Mouse (Mus musculus): ENCODE measurements at regions not wholly inside any gene's neighbourhood (a gene's known extent, or its start where the extent isn't known, plus 50 kb on each side); places are given as distances from the start of the nearest gene placed in this dataset.

DNA sequence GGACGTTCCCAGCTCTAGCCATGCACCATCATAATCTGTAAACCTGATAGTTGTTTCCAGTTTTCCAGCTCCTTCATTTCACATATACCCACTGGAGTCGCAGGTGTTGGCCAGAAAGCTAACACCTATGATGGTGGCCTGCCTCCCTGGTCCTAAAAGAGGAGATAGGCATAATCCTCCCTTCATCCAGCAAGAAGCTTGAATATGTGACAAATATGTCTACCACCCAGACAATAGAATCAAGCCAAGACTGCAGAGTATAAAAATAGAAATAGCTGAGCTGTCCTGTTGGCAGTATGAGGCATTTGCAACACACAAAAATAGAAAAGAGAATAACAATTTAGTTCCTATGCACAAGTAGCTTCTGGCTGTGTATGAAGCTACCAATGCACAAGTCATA lies 117.3 kb upstream of the Ccdc85a start:
- Histone ChIP-seq H3K36me3 (ENCODE audit: insufficient read depth, low read length) (no peaks in the 10 kb centered on the region), H3K27me3 (ENCODE audit: insufficient read depth, low read length) (no peaks in the 10 kb centered on the region), H3K4me1 (ENCODE audit: insufficient read depth, low read length) (peaks cover 5% of the 10 kb centered on the region; the same call in 1 of the 2 replicates), H3K9me3 (ENCODE audit: low read length) (no peaks in the 10 kb centered on the region), H3K4me3 (ENCODE audit: low read length) (no peak overlapping the region), H3K27ac (ENCODE audit: low read length) (no peak overlapping the region), H3K9ac (replicated peaks; ENCODE audit: low read length) (no peak overlapping the region), H3K4me2 (replicated peaks; ENCODE audit: low read depth, low read length) (no peak overlapping the region)
- ATAC-seq (ENCODE audit: low FRiP score, low TSS enrichment) = no peak
- whole genome bisulfite sequencing = 79% methylated on average over 2 of the region's 2 CpGs

- Histone ChIP-seq H3K27ac (ENCODE audit: low read length) (no peak overlapping the region), H3K27me3 (ENCODE audit: insufficient read depth, low read length) (no peaks in the 10 kb centered on the region), H3K4me1 (ENCODE audit: insufficient read depth, low read length) (peaks cover 5% of the 10 kb centered on the region; the same call in 1 of the 2 replicates), H3K9ac (replicated peaks; ENCODE audit: low read length) (no peak overlapping the region), H3K9me3 (ENCODE audit: low read length) (no peaks in the 10 kb centered on the region), H3K4me2 (replicated peaks; ENCODE audit: low read depth, low read length) (no peak overlapping the region), H3K4me3 (ENCODE audit: low read length) (no peak overlapping the region), H3K36me3 (ENCODE audit: insufficient read depth, low read length) (no peaks in the 10 kb centered on the region)
- ATAC-seq (ENCODE audit: low FRiP score, low TSS enrichment) = peak; percentile 65
Measured at GRCm38 (mm10) chr11:28699766-28700165, 115.6 kb upstream of the Ccdc85a start.

GRCm38 (mm10) chr11:28697644-28698480 lies 113.7 kb upstream of the Ccdc85a start:
- no peaks in the 10 kb centered on the region for H3K36me3 ChIP-seq (ENCODE audit: insufficient read depth, low read length)
- H3K4me3 ChIP-seq (ENCODE audit: low read length) = no peak overlapping the region
- H3K9ac ChIP-seq (replicated peaks; ENCODE audit: low read length) = no peak overlapping the region
- peaks cover 5% of the 10 kb centered on the region; the same call in 1 of the 2 replicates for H3K4me1 ChIP-seq (ENCODE audit: insufficient read depth, low read length)
- no peaks in the 10 kb centered on the region for H3K27me3 ChIP-seq (ENCODE audit: insufficient read depth, low read length)
- WGBS = 24% methylated on average over 8 of the region's 8 CpGs
- H3K9me3 ChIP-seq (ENCODE audit: low read length) = no peaks in the 10 kb centered on the region
- H3K4me2 ChIP-seq (replicated peaks; ENCODE audit: low read depth, low read length) = no peak overlapping the region
- ATAC-seq (ENCODE audit: low FRiP score, low TSS enrichment) = peak; percentile 49; the same call in 1 of the 2 replicates
- no peak overlapping the region for H3K27ac ChIP-seq (ENCODE audit: low read length)

- no peak for ATAC-seq (ENCODE audit: low FRiP score, low TSS enrichment)
- no peak overlapping the region for H3K4me2 ChIP-seq (replicated peaks; ENCODE audit: low read depth, low read length)
- H3K36me3 ChIP-seq (ENCODE audit: insufficient read depth, low read length) = no peaks in the 10 kb centered on the region
- WGBS = 71% methylated on average over 3 of the region's 3 CpGs
- peaks cover 5% of the 10 kb centered on the region; the same call in 1 of the 2 replicates for H3K4me1 ChIP-seq (ENCODE audit: insufficient read depth, low read length)
- H3K27ac ChIP-seq (ENCODE audit: low read length) = no peak overlapping the region
- no peak overlapping the region for H3K9ac ChIP-seq (replicated peaks; ENCODE audit: low read length)
- H3K27me3 ChIP-seq (ENCODE audit: insufficient read depth, low read length) = no peaks in the 10 kb centered on the region
- H3K9me3 ChIP-seq (ENCODE audit: low read length) = no peaks in the 10 kb centered on the region
- H3K4me3 ChIP-seq (ENCODE audit: low read length) = no peak overlapping the region
Measured at GRCm38 (mm10) chr11:28695031-28695430, 110.9 kb upstream of the Ccdc85a start.

DNA sequence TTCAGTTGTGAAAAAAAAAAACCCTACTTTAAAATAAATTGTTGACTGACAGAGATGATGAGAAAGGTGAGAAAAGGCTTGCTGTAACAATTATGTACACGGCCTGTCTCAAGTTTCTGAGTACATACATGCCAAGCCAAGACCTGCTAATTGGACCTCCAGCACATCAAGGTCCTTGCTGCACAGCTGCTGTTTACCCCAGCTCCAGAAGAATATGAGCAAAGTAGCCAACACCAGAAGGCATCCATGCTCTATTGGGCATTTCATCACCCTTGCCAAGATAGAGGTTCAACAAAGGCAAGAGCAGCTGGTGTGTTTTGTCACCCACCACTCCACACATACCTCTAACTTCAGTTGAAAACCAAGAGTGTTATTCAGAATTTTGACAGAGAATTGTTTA lies 109.2 kb upstream of the Ccdc85a start:
- H3K27ac ChIP-seq (ENCODE audit: low read length) = peak overlapping the region; percentile 32; the same call in 1 of the 2 replicates
- H3K36me3 ChIP-seq (ENCODE audit: insufficient read depth, low read length) = no peaks in the 10 kb centered on the region
- H3K4me3 ChIP-seq (ENCODE audit: low read length) = no peak overlapping the region
- WGBS = 26% methylated on average over 1 of the region's 1 CpGs
- H3K9me3 ChIP-seq (ENCODE audit: low read length) = no peaks in the 10 kb centered on the region
- H3K4me2 ChIP-seq (replicated peaks; ENCODE audit: low read depth, low read length) = no peak overlapping the region
- peaks cover 5% of the 10 kb centered on the region; the same call in 1 of the 2 replicates for H3K4me1 ChIP-seq (ENCODE audit: insufficient read depth, low read length)
- no peaks in the 10 kb centered on the region for H3K27me3 ChIP-seq (ENCODE audit: insufficient read depth, low read length)
- no peak overlapping the region for H3K9ac ChIP-seq (replicated peaks; ENCODE audit: low read length)
- no peak for ATAC-seq (ENCODE audit: low FRiP score, low TSS enrichment)

DNA sequence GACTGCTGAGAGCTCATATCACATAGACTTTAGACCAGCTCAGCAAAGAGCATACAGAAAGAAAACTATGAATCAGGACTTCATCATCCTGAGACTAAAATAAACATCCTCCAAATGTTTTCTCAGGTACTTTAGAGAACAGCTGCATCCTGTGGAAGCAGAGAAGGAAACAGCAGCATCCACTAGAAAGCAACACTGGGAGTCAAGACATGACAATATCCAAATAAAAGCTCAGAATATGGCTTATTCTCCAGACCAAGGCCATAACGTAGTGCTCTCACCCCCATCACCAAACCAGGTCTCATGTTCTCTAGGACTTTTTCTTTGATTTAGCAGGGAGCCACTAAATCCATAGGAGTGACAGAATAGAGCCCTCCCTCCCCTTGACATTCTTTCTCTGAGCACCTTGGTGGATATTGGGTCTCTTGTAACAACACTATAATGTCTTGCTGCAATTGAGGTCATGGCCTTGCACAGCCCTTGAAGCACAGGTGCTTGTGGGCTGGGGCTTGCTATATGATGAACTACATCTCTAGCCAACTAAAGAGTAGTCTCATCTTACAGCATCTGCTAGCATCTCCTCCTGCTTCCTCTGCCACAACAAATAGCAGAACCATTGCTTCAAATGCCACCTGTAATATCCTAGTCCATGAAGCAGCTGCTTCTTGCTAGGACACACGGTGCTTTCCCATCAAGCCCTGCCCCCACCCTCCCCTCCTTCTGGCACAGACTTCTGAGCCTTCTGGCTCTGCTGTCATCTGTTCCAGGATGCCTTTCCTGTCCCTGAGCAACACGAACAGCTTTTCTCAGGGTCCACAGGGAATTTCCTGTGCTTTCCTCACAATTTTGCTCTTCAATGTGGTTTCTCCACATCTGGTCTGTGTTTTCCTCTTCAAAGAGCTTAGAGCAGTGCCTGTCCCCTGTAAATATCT lies 108.4 kb upstream of the Ccdc85a start:
- Histone ChIP-seq H3K27me3 (ENCODE audit: insufficient read depth, low read length) (no peaks in the 10 kb centered on the region), H3K36me3 (ENCODE audit: insufficient read depth, low read length) (no peaks in the 10 kb centered on the region), H3K4me3 (ENCODE audit: low read length) (no peak overlapping the region), H3K4me1 (ENCODE audit: insufficient read depth, low read length) (no peaks in the 10 kb centered on the region), H3K4me2 (replicated peaks; ENCODE audit: low read depth, low read length) (no peak overlapping the region), H3K9ac (replicated peaks; ENCODE audit: low read length) (no peak overlapping the region), H3K27ac (ENCODE audit: low read length) (peak overlapping the region; percentile 23), H3K9me3 (ENCODE audit: low read length) (no peaks in the 10 kb centered on the region)
- peak; percentile 92 for ATAC-seq (ENCODE audit: low FRiP score, low TSS enrichment)
- 3% methylated on average over 3 of the region's 3 CpGs for WGBS

DNA sequence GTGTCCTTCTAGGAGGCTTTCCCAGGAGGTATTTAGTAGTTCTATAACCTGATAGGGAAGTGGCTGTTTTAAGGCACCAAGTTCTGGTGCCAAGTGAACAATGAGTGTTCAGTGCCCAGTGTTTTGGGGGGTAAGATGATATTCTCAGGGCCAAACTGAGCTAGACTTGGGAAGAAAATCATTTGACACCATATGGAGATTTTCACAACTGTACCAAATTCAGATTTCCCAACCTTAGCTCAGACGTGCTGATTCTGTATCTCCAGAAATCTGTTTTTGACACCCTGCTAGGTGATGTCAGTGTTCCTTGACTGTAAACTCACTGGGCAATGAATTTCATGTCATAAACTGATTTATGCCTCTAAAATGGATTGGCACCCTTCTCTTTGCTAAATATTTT lies 104.3 kb upstream of the Ccdc85a start:
- WGBS = 72% methylated on average over 1 of the region's 1 CpGs
- H3K27me3 ChIP-seq (ENCODE audit: insufficient read depth, low read length) = no peaks in the 10 kb centered on the region
- no peaks in the 10 kb centered on the region for H3K4me1 ChIP-seq (ENCODE audit: insufficient read depth, low read length)
- H3K9ac ChIP-seq (replicated peaks; ENCODE audit: low read length) = no peak overlapping the region
- no peaks in the 10 kb centered on the region for H3K36me3 ChIP-seq (ENCODE audit: insufficient read depth, low read length)
- ATAC-seq (ENCODE audit: low FRiP score, low TSS enrichment) = no peak
- H3K9me3 ChIP-seq (ENCODE audit: low read length) = no peaks in the 10 kb centered on the region
- H3K27ac ChIP-seq (ENCODE audit: low read length) = no peak overlapping the region
- H3K4me3 ChIP-seq (ENCODE audit: low read length) = no peak overlapping the region
- H3K4me2 ChIP-seq (replicated peaks; ENCODE audit: low read depth, low read length) = no peak overlapping the region

GRCm38 (mm10) chr11:28685407-28685806 lies 101.3 kb upstream of the Ccdc85a start:
- no peak overlapping the region for H3K4me3 ChIP-seq (ENCODE audit: low read length)
- H3K9me3 ChIP-seq (ENCODE audit: low read length) = no peaks in the 10 kb centered on the region
- H3K4me1 ChIP-seq (ENCODE audit: insufficient read depth, low read length) = no peaks in the 10 kb centered on the region
- ATAC-seq (ENCODE audit: low FRiP score, low TSS enrichment) = no peak
- no peaks in the 10 kb centered on the region for H3K36me3 ChIP-seq (ENCODE audit: insufficient read depth, low read length)
- H3K27me3 ChIP-seq (ENCODE audit: insufficient read depth, low read length) = no peaks in the 10 kb centered on the region
- H3K9ac ChIP-seq (replicated peaks; ENCODE audit: low read length) = no peak overlapping the region
- H3K4me2 ChIP-seq (replicated peaks; ENCODE audit: low read depth, low read length) = no peak overlapping the region
- no peak overlapping the region for H3K27ac ChIP-seq (ENCODE audit: low read length)

DNA sequence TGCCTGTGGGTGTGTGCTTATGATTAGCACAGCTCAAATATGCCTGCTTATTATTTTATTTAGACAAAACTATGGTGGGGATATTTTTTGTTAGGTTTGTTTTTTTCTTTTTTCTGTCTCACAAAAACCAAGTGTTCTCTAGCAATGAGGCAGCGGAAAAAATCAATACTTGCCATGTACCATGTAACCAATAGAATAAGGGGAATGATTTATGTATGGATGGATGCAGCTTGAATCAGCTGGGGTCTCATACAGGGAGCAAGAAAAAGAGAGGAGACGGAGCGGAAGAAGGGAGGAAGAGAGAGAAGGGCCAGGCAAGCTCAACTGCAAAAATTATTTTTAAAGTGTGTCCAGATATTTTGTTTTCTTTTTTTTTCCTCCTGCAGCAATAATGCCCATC lies 97.2 kb upstream of the Ccdc85a start:
- Histone ChIP-seq H3K4me2 (replicated peaks; ENCODE audit: low read depth, low read length) (no peak overlapping the region), H3K27me3 (ENCODE audit: insufficient read depth, low read length) (no peaks in the 10 kb centered on the region), H3K4me1 (ENCODE audit: insufficient read depth, low read length) (no peaks in the 10 kb centered on the region), H3K36me3 (ENCODE audit: insufficient read depth, low read length) (no peaks in the 10 kb centered on the region), H3K27ac (ENCODE audit: low read length) (no peak overlapping the region), H3K4me3 (ENCODE audit: low read length) (no peak overlapping the region), H3K9ac (replicated peaks; ENCODE audit: low read length) (no peak overlapping the region), H3K9me3 (ENCODE audit: low read length) (no peaks in the 10 kb centered on the region)
- WGBS = 78% methylated on average over 3 of the region's 3 CpGs
- ATAC-seq (ENCODE audit: low FRiP score, low TSS enrichment) = no peak

DNA sequence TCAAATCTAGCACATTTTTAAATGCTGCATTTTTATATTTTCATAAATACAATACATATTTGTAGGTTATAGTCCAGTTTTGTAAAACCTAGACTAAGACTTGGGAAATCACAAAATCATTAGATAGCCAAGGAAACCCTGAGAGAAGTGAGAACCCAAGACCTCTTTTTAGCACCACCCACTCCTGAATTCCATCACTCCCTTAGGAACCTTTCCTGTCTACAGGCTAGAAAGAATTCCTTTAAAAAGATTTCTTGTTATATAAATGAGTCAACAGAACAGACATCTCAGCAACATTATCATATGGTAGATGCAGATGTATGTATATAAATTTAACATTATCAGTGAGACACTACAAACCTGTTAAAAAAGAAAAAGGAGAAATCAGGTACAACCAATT lies 86.6 kb upstream of the Ccdc85a start:
- H3K36me3 ChIP-seq (ENCODE audit: insufficient read depth, low read length) = no peaks in the 10 kb centered on the region
- no peak for ATAC-seq (ENCODE audit: low FRiP score, low TSS enrichment)
- H3K27ac ChIP-seq (ENCODE audit: low read length) = no peak overlapping the region
- H3K9ac ChIP-seq (replicated peaks; ENCODE audit: low read length) = no peak overlapping the region
- H3K9me3 ChIP-seq (ENCODE audit: low read length) = no peaks in the 10 kb centered on the region
- H3K4me3 ChIP-seq (ENCODE audit: low read length) = no peak overlapping the region
- H3K4me2 ChIP-seq (replicated peaks; ENCODE audit: low read depth, low read length) = no peak overlapping the region
- no peaks in the 10 kb centered on the region for H3K4me1 ChIP-seq (ENCODE audit: insufficient read depth, low read length)
- H3K27me3 ChIP-seq (ENCODE audit: insufficient read depth, low read length) = no peaks in the 10 kb centered on the region

All from kidney, embryonic 16.5 days (tissue).